Mouse (Mus musculus) midbrain, embryonic 12.5 days (tissue): Measurements from ENCODE around the gene Tmem209. TPM values are rescaled to one million over a fixed set of nuclear protein-coding genes. Genes with fewer than 3 reads are reported as not detected.

Experiments used
- ATAC-seq: fragments of 200-750 bp; cut with Nextera tagmentation; 2 replicates; pipeline ENCODE4 v1.8.0; 2017; ENCODE audit warnings: low read depth, moderate TSS enrichment, moderate library complexity; ENCODE audit not compliant: low FRiP score
- H3K27ac ChIP-seq: fragments of 300-500 bp; sonication (generic); replicated peaks from 2 replicates; pipeline ENCODE4 v1.5.1; 2016; ENCODE audit warnings: mild to moderate bottlenecking
- H3K27me3 ChIP-seq: fragments of 300-500 bp; sonication (generic); 2 replicates; pipeline ENCODE4 v1.6.1; 2016; ENCODE audit warnings: mild to moderate bottlenecking
- H3K36me3 ChIP-seq: fragments of 300-500 bp; sonication (generic); 2 replicates; pipeline ENCODE4 v1.6.1; 2016
- H3K4me1 ChIP-seq: fragments of 300-500 bp; sonication (generic); 2 replicates; pipeline ENCODE4 v1.6.1; 2016
- H3K4me2 ChIP-seq: fragments of 300-500 bp; sonication (generic); replicated peaks from 2 replicates; pipeline ENCODE4 v1.6.1; 2016; ENCODE audit warnings: mild to moderate bottlenecking, moderate library complexity
- H3K4me3 ChIP-seq: fragments of 300-500 bp; sonication (generic); 2 replicates; pipeline ENCODE4 v1.5.1; 2016; ENCODE audit warnings: mild to moderate bottlenecking
- H3K9ac ChIP-seq: fragments of 300-500 bp; sonication (generic); replicated peaks from 2 replicates; pipeline ENCODE4 v1.6.1; 2016; ENCODE audit warnings: mild to moderate bottlenecking, moderate library complexity
- H3K9me3 ChIP-seq: fragments of 300-500 bp; sonication (generic); 2 replicates; pipeline ENCODE4 v1.6.1; 2016; ENCODE audit warnings: mild to moderate bottlenecking
- WGBS: fragments of 180-500 bp; shearing (Covaris S2); methylation state at CpG from one replicate; pipeline ENCODE4 v1.1.7; 2016; 5-methylcytosine and 5-hydroxymethylcytosine counted together
- polyA plus RNA-seq: library from polyadenylated mRNA; unstranded; fragments of >200 nt; fragmentation: Nextera tagmentation; extraction: Ambion mirVana; gene quantifications from 2 replicates; pipeline ENCODE4 v1.2.1, GENCODE M21; 2016

Gene Tmem209
- polyA plus RNA-seq, 1 experiment from 2014 or later, result 45.6 TPM

GRCm38 (mm10) chr6:30526586-30527515 lies 17.3 kb upstream of the Tmem209 start:
- 0 out of 2 replicates have a peak overlapping the region, but pooled peaks have one; percentile 2 for H3K4me3 ChIP-seq
- ATAC-seq, result peak; percentile 76

GRCm38 (mm10) chr6:30525456-30526332 lies 16.1 kb upstream of the Tmem209 start:
- WGBS, result 55% methylated on average over 7 of the region's 7 CpGs
- Histone ChIP-seq H3K4me1 (peaks cover 32% of the 10 kb centered on the region), H3K4me2 (peak overlapping the region; percentile 39; the same call in 1 of the 2 replicates), H3K4me3 (no peak overlapping the region), H3K27me3 (no peaks in the 10 kb centered on the region), H3K27ac (peak overlapping the region; percentile 78), H3K9me3 (no peaks in the 10 kb centered on the region), H3K9ac (0 out of 2 replicates have a peak overlapping the region, but pooled peaks have one; percentile 6), H3K36me3 (no peaks in the 10 kb centered on the region)
- no peak for ATAC-seq

More at GRCm38 (mm10) chr6:30526586-30527515, 17.3 kb upstream of the Tmem209 start:
- no peaks in the 10 kb centered on the region for H3K27me3 ChIP-seq
- peak overlapping the region; percentile 39 for H3K4me2 ChIP-seq
- peak overlapping the region; percentile 78 for H3K27ac ChIP-seq
- H3K9ac ChIP-seq, result peak overlapping the region; percentile 40; the same call in 1 of the 2 replicates
- H3K36me3 ChIP-seq, result no peaks in the 10 kb centered on the region
- 8% methylated on average over 19 of the region's 19 CpGs for WGBS
- no peaks in the 10 kb centered on the region for H3K9me3 ChIP-seq
- H3K4me1 ChIP-seq, result peaks cover 32% of the 10 kb centered on the region

- H3K27ac ChIP-seq, result no peak overlapping the region
- no peaks in the 10 kb centered on the region for H3K9me3 ChIP-seq
- no peak overlapping the region for H3K9ac ChIP-seq
- no peaks in the 10 kb centered on the region for H3K36me3 ChIP-seq
- H3K27me3 ChIP-seq, result no peaks in the 10 kb centered on the region
- no peak overlapping the region for H3K4me2 ChIP-seq
- H3K4me3 ChIP-seq, result no peak overlapping the region
- 67% methylated on average over 11 of the region's 11 CpGs for WGBS
- no peak for ATAC-seq
- H3K4me1 ChIP-seq, result peaks cover 6% of the 10 kb centered on the region; the same call in 1 of the 2 replicates
These were observed 10.8 kb upstream of the Tmem209 start for GRCm38 (mm10) chr6:30520400-30520799.

GRCm38 (mm10) chr6:30514242-30514641 lies 4.7 kb upstream of the Tmem209 start:
- Histone ChIP-seq H3K4me3 (no peak overlapping the region), H3K4me1 (peaks cover 7% of the 10 kb centered on the region), H3K9me3 (no peaks in the 10 kb centered on the region), H3K36me3 (no peaks in the 10 kb centered on the region), H3K4me2 (no peak overlapping the region), H3K27me3 (no peaks in the 10 kb centered on the region), H3K9ac (no peak overlapping the region), H3K27ac (no peak overlapping the region)
- ATAC-seq, result no peak
- WGBS, result 28% methylated on average over 9 of the region's 9 CpGs

GRCm38 (mm10) chr6:30510291-30510690 lies 708 bp upstream of the Tmem209 start:
- WGBS, result 60% methylated on average over 5 of the region's 5 CpGs
- 0 out of 2 replicates have a peak, but pooled peaks have one; percentile 16 for ATAC-seq
- Histone ChIP-seq H3K27ac (peak overlapping the region; percentile 95), H3K4me3 (peak overlapping the region; percentile 54; the same call in 1 of the 2 replicates), H3K4me1 (peaks cover 7% of the 10 kb centered on the region), H3K9ac (peak overlapping the region; percentile 48), H3K36me3 (peaks cover 16% of the 10 kb centered on the region), H3K4me2 (peak overlapping the region; percentile 68), H3K9me3 (no peaks in the 10 kb centered on the region), H3K27me3 (no peaks in the 10 kb centered on the region)

- H3K9ac ChIP-seq, result peak overlapping the region; percentile 70
- H3K4me1 ChIP-seq, result peaks cover 5% of the 10 kb centered on the region
- 13% methylated on average over 2 of the region's 2 CpGs for WGBS
- H3K4me3 ChIP-seq, result peak overlapping the region; percentile 54
- no peak for ATAC-seq
- H3K9me3 ChIP-seq, result no peaks in the 10 kb centered on the region
- H3K4me2 ChIP-seq, result peak overlapping the region; percentile 68
- no peaks in the 10 kb centered on the region for H3K27me3 ChIP-seq
- peaks cover 26% of the 10 kb centered on the region for H3K36me3 ChIP-seq
- peak overlapping the region; percentile 95 for H3K27ac ChIP-seq
These were observed 759 bp downstream of the Tmem209 start for GRCm38 (mm10) chr6:30508824-30509223.

- H3K4me3 ChIP-seq, result no peak overlapping the region
- H3K27me3 ChIP-seq, result no peaks in the 10 kb centered on the region
- peaks cover 52% of the 10 kb centered on the region for H3K36me3 ChIP-seq
- WGBS, result 88% methylated on average over 3 of the region's 3 CpGs
- no peak overlapping the region for H3K4me2 ChIP-seq
- H3K9ac ChIP-seq, result no peak overlapping the region
- ATAC-seq, result no peak
- H3K4me1 ChIP-seq, result no peaks in the 10 kb centered on the region
- no peaks in the 10 kb centered on the region for H3K9me3 ChIP-seq
- H3K27ac ChIP-seq, result no peak overlapping the region
These were observed 10.5 kb downstream of the Tmem209 start for GRCm38 (mm10) chr6:30499049-30499448.

- WGBS, result 85% methylated on average over 6 of the region's 6 CpGs
- peaks cover 81% of the 10 kb centered on the region for H3K36me3 ChIP-seq
- no peak overlapping the region for H3K4me3 ChIP-seq
- H3K9me3 ChIP-seq, result no peaks in the 10 kb centered on the region
- H3K27me3 ChIP-seq, result no peaks in the 10 kb centered on the region
- ATAC-seq, result no peak
- H3K4me1 ChIP-seq, result no peaks in the 10 kb centered on the region
- H3K4me2 ChIP-seq, result no peak overlapping the region
- no peak overlapping the region for H3K9ac ChIP-seq
- H3K27ac ChIP-seq, result no peak overlapping the region
These were observed 23.1 kb downstream of the Tmem209 start for GRCm38 (mm10) chr6:30486504-30486903.

GRCm38 (mm10) chr6:30482908-30483307 lies 26.7 kb downstream of the Tmem209 start:
- ATAC-seq, result no peak
- Histone ChIP-seq H3K9ac (no peak overlapping the region), H3K4me1 (peaks cover 4% of the 10 kb centered on the region; the same call in 1 of the 2 replicates), H3K4me2 (no peak overlapping the region), H3K4me3 (no peak overlapping the region), H3K9me3 (no peaks in the 10 kb centered on the region), H3K27ac (no peak overlapping the region), H3K36me3 (peaks cover 89% of the 10 kb centered on the region), H3K27me3 (no peaks in the 10 kb centered on the region)
- WGBS, result 88% methylated on average over 2 of the region's 2 CpGs

- no peak overlapping the region for H3K9ac ChIP-seq
- no peaks in the 10 kb centered on the region for H3K9me3 ChIP-seq
- H3K4me1 ChIP-seq, result peaks cover 4% of the 10 kb centered on the region; the same call in 1 of the 2 replicates
- H3K36me3 ChIP-seq, result peaks cover 62% of the 10 kb centered on the region
- WGBS, result 100% methylated on average over 3 of the region's 3 CpGs
- H3K4me2 ChIP-seq, result no peak overlapping the region
- no peak for ATAC-seq
- no peaks in the 10 kb centered on the region for H3K27me3 ChIP-seq
- no peak overlapping the region for H3K4me3 ChIP-seq
- H3K27ac ChIP-seq, result no peak overlapping the region
These were observed 30.2 kb downstream of the Tmem209 start for GRCm38 (mm10) chr6:30479418-30479817.

- no peak for ATAC-seq
- no peak overlapping the region for H3K9ac ChIP-seq
- H3K27me3 ChIP-seq, result no peaks in the 10 kb centered on the region
- no peak overlapping the region for H3K27ac ChIP-seq
- 91% methylated on average over 6 of the region's 6 CpGs for WGBS
- H3K36me3 ChIP-seq, result peaks cover 50% of the 10 kb centered on the region
- peaks cover 4% of the 10 kb centered on the region; the same call in 1 of the 2 replicates for H3K4me1 ChIP-seq
- no peak overlapping the region for H3K4me3 ChIP-seq
- H3K4me2 ChIP-seq, result no peak overlapping the region
- H3K9me3 ChIP-seq, result no peaks in the 10 kb centered on the region
These were observed 31.8 kb downstream of the Tmem209 start for GRCm38 (mm10) chr6:30477784-30478183.
